Mouse (Mus musculus) stomach, embryonic 14.5 days (tissue): ENCODE measurements around the gene Fam3c. TPM values are rescaled to one million over a fixed set of nuclear protein-coding genes. Genes with fewer than 3 reads are reported as not detected.
"Not testable (repeated sequence)": the region's sequence is repeated elsewhere in the genome, so short reads cannot be mapped to it uniquely, and the experiment has no call there.

Experiments used
- ATAC-seq: fragments of 200-750 bp; cut with Nextera tagmentation; 2 replicates; pipeline ENCODE4 v1.8.0; 2017; ENCODE audit warnings: low read depth, moderate TSS enrichment; ENCODE audit not compliant: insufficient number of reproducible peaks, insufficient read depth, low FRiP score
- H3K27ac ChIP-seq: fragments of 300-500 bp; sonication (generic); 2 replicates; pipeline ENCODE4 v1.5.1; 2014; ENCODE audit warnings: mild to moderate bottlenecking, low read length, moderate library complexity, mixed read lengths
- H3K27me3 ChIP-seq: fragments of 300-500 bp; sonication (generic); 2 replicates; pipeline ENCODE4 v1.6.1; 2014; ENCODE audit warnings: low read length, control low read depth, mixed read lengths; ENCODE audit not compliant: control insufficient read depth, insufficient read depth
- H3K36me3 ChIP-seq: fragments of 300-500 bp; sonication (generic); 2 replicates; pipeline ENCODE4 v1.6.1; 2014; ENCODE audit warnings: mild to moderate bottlenecking, control low read depth, low read length, moderate library complexity, mixed read lengths; ENCODE audit not compliant: control insufficient read depth, insufficient read depth
- H3K4me1 ChIP-seq: fragments of 300-500 bp; sonication (generic); 2 replicates; pipeline ENCODE4 v1.6.1; 2014; ENCODE audit warnings: low read length, control low read depth, mixed read lengths; ENCODE audit not compliant: control insufficient read depth, insufficient read depth
- H3K4me2 ChIP-seq: fragments of 300-500 bp; sonication (generic); replicated peaks from 2 replicates; pipeline ENCODE4 v1.6.1; 2014; ENCODE audit warnings: low read depth, low read length, control low read depth
- H3K4me3 ChIP-seq: fragments of 300-500 bp; sonication (generic); 2 replicates; pipeline ENCODE4 v1.5.1; 2014; ENCODE audit warnings: low read depth, low read length, control low read depth
- H3K9ac ChIP-seq: fragments of 300-500 bp; sonication (generic); replicated peaks from 2 replicates; pipeline ENCODE4 v1.6.1; 2014; ENCODE audit warnings: low read depth, mild to moderate bottlenecking, control low read depth, low read length, moderate library complexity, mixed read lengths
- H3K9me3 ChIP-seq: fragments of 300-500 bp; sonication (generic); 2 replicates; pipeline ENCODE4 v1.6.1; 2016; ENCODE audit warnings: low read depth, low read length, control low read depth; ENCODE audit not compliant: control insufficient read depth
- WGBS: fragments of 180-500 bp; shearing (Covaris S2); extraction: QIAGEN DNeasy Blood & Tissue Kit; methylation state at CpG from one replicate; pipeline ENCODE4 v1.1.7; 2014; 5-methylcytosine and 5-hydroxymethylcytosine counted together
- polyA plus RNA-seq: library from polyadenylated mRNA; unstranded; fragments of >200 nt; fragmentation: Nextera tagmentation; extraction: Ambion mirVana; gene quantifications from 2 replicates; pipeline ENCODE4 v1.2.1, GENCODE M21; 2014

The Fam3c gene
- polyA plus RNA-seq, 1 experiment from 2014 or later: 81.6 TPM

- no peak overlapping the region for H3K4me2 ChIP-seq
- H3K9me3 ChIP-seq: no peaks in the 10 kb centered on the region
- WGBS: 48% methylated on average over 14 of the region's 14 CpGs
- no peaks in the 10 kb centered on the region for H3K36me3 ChIP-seq
- H3K9ac ChIP-seq: no peak overlapping the region
- no peak overlapping the region for H3K4me3 ChIP-seq
- ATAC-seq: peak; percentile 75
- no peaks in the 10 kb centered on the region for H3K4me1 ChIP-seq
- no peaks in the 10 kb centered on the region for H3K27me3 ChIP-seq
- H3K27ac ChIP-seq: no peak overlapping the region
Observed at GRCm38 (mm10) chr6:22280217-22280861, 75.7 kb downstream of the Fam3c start.

GRCm38 (mm10) chr6:22277941-22278340 lies 78.1 kb downstream of the Fam3c start:
- Histone ChIP-seq H3K9ac (no peak overlapping the region), H3K4me1 (no peaks in the 10 kb centered on the region), H3K27ac (no peak overlapping the region), H3K27me3 (no peaks in the 10 kb centered on the region), H3K9me3 (no peaks in the 10 kb centered on the region), H3K4me3 (no peak overlapping the region), H3K36me3 (no peaks in the 10 kb centered on the region), H3K4me2 (no peak overlapping the region)
- no peak for ATAC-seq
- WGBS: 87% methylated on average over 3 of the region's 3 CpGs

- H3K36me3 ChIP-seq: no peaks in the 10 kb centered on the region
- H3K4me3 ChIP-seq: no peak overlapping the region
- no peak overlapping the region for H3K4me2 ChIP-seq
- no peaks in the 10 kb centered on the region for H3K9me3 ChIP-seq
- H3K27me3 ChIP-seq: no peaks in the 10 kb centered on the region
- 70% methylated on average over 8 of the region's 8 CpGs for WGBS
- no peak overlapping the region for H3K9ac ChIP-seq
- ATAC-seq: no peak
- H3K4me1 ChIP-seq: no peaks in the 10 kb centered on the region
- H3K27ac ChIP-seq: no peak overlapping the region
Observed at GRCm38 (mm10) chr6:22269840-22270521, 86.1 kb downstream of the Fam3c start.

GRCm38 (mm10) chr6:22268677-22269076 lies 87.4 kb downstream of the Fam3c start:
- Histone ChIP-seq H3K4me1 (no peaks in the 10 kb centered on the region), H3K27ac (no peak overlapping the region), H3K9me3 (no peaks in the 10 kb centered on the region), H3K27me3 (no peaks in the 10 kb centered on the region), H3K9ac (no peak overlapping the region), H3K36me3 (no peaks in the 10 kb centered on the region), H3K4me2 (no peak overlapping the region), H3K4me3 (no peak overlapping the region)
- ATAC-seq: no peak

- H3K9ac ChIP-seq: no peak overlapping the region
- no peaks in the 10 kb centered on the region for H3K36me3 ChIP-seq
- H3K4me3 ChIP-seq: no peak overlapping the region
- H3K27me3 ChIP-seq: no peaks in the 10 kb centered on the region
- no peaks in the 10 kb centered on the region for H3K9me3 ChIP-seq
- H3K4me1 ChIP-seq: no peaks in the 10 kb centered on the region
- no peak overlapping the region for H3K27ac ChIP-seq
- WGBS: 73% methylated on average over 5 of the region's 5 CpGs
- ATAC-seq: no peak
- no peak overlapping the region for H3K4me2 ChIP-seq
Observed at GRCm38 (mm10) chr6:22267807-22268667, 88.0 kb downstream of the Fam3c start.

GRCm38 (mm10) chr6:22266018-22266417 lies 90.0 kb downstream of the Fam3c start:
- H3K4me3 ChIP-seq: no peak overlapping the region
- H3K4me2 ChIP-seq: no peak overlapping the region
- no peaks in the 10 kb centered on the region for H3K9me3 ChIP-seq
- H3K9ac ChIP-seq: no peak overlapping the region
- 78% methylated on average over 4 of the region's 4 CpGs for whole genome bisulfite sequencing
- H3K36me3 ChIP-seq: no peaks in the 10 kb centered on the region
- H3K27me3 ChIP-seq: no peaks in the 10 kb centered on the region
- ATAC-seq: no peak
- H3K27ac ChIP-seq: no peak overlapping the region
- no peaks in the 10 kb centered on the region for H3K4me1 ChIP-seq

- WGBS: 86% methylated on average over 8 of the region's 8 CpGs
- not testable (repeated sequence) for H3K4me3 ChIP-seq, H3K9me3 ChIP-seq, ATAC-seq, H3K9ac ChIP-seq, H3K4me1 ChIP-seq, H3K27ac ChIP-seq, H3K27me3 ChIP-seq, H3K4me2 ChIP-seq, H3K36me3 ChIP-seq
Observed at GRCm38 (mm10) chr6:22264094-22264493, 91.9 kb downstream of the Fam3c start.

GRCm38 (mm10) chr6:22262519-22262918 lies 93.5 kb downstream of the Fam3c start:
- no peak overlapping the region for H3K4me2 ChIP-seq
- no peak overlapping the region for H3K27ac ChIP-seq
- H3K9ac ChIP-seq: no peak overlapping the region
- H3K36me3 ChIP-seq: no peaks in the 10 kb centered on the region
- H3K9me3 ChIP-seq: no peaks in the 10 kb centered on the region
- H3K4me3 ChIP-seq: no peak overlapping the region
- 55% methylated on average over 4 of the region's 4 CpGs for WGBS
- no peaks in the 10 kb centered on the region for H3K27me3 ChIP-seq
- H3K4me1 ChIP-seq: no peaks in the 10 kb centered on the region
- 0 out of 2 replicates have a peak, but pooled peaks have one; percentile 6 for ATAC-seq
